Mouse (Mus musculus) embryonic facial prominence, embryonic 15.5 days (tissue): ENCODE data around the gene Nt5dc1. TPM values are rescaled to one million over a fixed set of nuclear protein-coding genes. Genes with fewer than 3 reads are reported as not detected.
A peak's percentile ranks its signal among the peaks of the same experiment; 100 is the strongest.
"Not testable (repeated sequence)": the region's sequence is repeated elsewhere in the genome, so short reads cannot be mapped to it uniquely, and the experiment has no call there.

Experiments used
- ATAC-seq: fragments of 200-750 bp; cut with Nextera tagmentation; 2 replicates; pipeline ENCODE4 v1.8.0; 2017; ENCODE audit warnings: low read depth, moderate TSS enrichment; ENCODE audit not compliant: insufficient number of reproducible peaks, low FRiP score, low TSS enrichment
- H3K27ac ChIP-seq: fragments of 300-500 bp; sonication (generic); replicated peaks from 2 replicates; pipeline ENCODE4 v1.5.1; 2015; ENCODE audit warnings: mild to moderate bottlenecking, inconsistent platforms
- H3K27me3 ChIP-seq: fragments of 300-500 bp; sonication (generic); 2 replicates; pipeline ENCODE4 v1.6.1; 2015; ENCODE audit warnings: inconsistent platforms
- H3K36me3 ChIP-seq: fragments of 300-500 bp; sonication (generic); 2 replicates; pipeline ENCODE4 v1.6.1; 2015; ENCODE audit warnings: mild to moderate bottlenecking, inconsistent platforms
- H3K4me1 ChIP-seq: fragments of 300-500 bp; sonication (generic); 2 replicates; pipeline ENCODE4 v1.6.1; 2015; ENCODE audit warnings: inconsistent platforms
- H3K4me2 ChIP-seq: fragments of 300-500 bp; sonication (generic); replicated peaks from 2 replicates; pipeline ENCODE4 v1.6.1; 2015; ENCODE audit warnings: mild to moderate bottlenecking, inconsistent platforms
- H3K4me3 ChIP-seq: fragments of 300-500 bp; sonication (generic); replicated peaks from 2 replicates; pipeline ENCODE4 v1.5.1; 2015; ENCODE audit warnings: mild to moderate bottlenecking, inconsistent platforms
- H3K9ac ChIP-seq: fragments of 300-500 bp; sonication (generic); 2 replicates; pipeline ENCODE4 v1.6.1; 2015; ENCODE audit warnings: inconsistent platforms
- H3K9me3 ChIP-seq: fragments of 300-500 bp; sonication (generic); replicated peaks from 2 replicates; pipeline ENCODE4 v1.6.1; 2016; ENCODE audit warnings: inconsistent platforms
- WGBS: fragments of 180-500 bp; shearing (Covaris S2); methylation state at CpG from one replicate; pipeline ENCODE4 v1.1.7; 2015; 5-methylcytosine and 5-hydroxymethylcytosine counted together
- polyA plus RNA-seq: library from polyadenylated mRNA; unstranded; fragments of >200 nt; fragmentation: Nextera tagmentation; extraction: Ambion mirVana; gene quantifications from 2 replicates; pipeline ENCODE4 v1.2.1, GENCODE M21; 2015

Gene Nt5dc1
- polyA plus RNA-seq, 1 experiment from 2014 or later, result 10.7 TPM

DNA sequence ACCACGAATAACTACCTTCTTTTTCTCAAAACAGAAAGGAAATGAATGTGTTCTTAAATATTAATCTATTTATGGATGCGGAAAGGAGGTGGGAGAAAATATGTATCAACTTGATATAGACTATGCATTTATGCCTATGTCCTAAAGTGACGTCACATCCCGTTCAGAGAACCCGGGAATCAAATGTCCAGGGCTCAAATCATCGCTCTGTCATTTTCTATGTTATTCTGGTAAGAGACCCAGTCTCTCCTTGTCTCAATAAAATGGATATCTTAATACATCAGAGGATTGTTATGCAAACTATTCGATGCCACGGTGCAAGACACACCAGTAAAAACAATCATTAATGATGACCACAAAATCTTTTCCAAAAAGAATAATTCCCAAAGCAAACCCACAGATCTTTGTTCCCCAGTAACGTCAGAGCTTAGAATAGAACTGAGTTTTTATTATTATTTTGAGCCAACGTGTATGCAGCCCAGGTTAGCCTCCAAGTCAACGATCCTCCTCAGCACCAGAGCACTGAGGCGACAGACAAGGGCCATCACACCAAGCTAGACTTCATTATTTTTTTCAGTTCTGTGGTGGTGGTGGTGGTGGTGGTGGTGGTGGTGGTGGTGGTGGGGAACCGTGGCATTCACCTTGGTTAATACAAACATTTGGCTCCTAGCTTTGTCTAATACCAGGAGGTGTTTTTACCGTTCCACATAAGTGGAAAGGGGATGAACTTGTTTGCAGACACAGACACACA is 137.0 kb downstream of the Nt5dc1 start:
- ATAC-seq, result 0 out of 2 replicates have a peak, but pooled peaks have one; percentile 9
- Histone ChIP-seq H3K9ac (peak overlapping the region; percentile 94; the same call in 1 of the 2 replicates), H3K4me3 (peak overlapping the region; percentile 98), H3K36me3 (no peaks in the 10 kb centered on the region), H3K4me2 (peak overlapping the region; percentile 79), H3K27ac (peak overlapping the region; percentile 73; the same call in 1 of the 2 replicates), H3K4me1 (peaks cover 14% of the 10 kb centered on the region), H3K9me3 (no peaks in the 10 kb centered on the region), H3K27me3 (no peaks in the 10 kb centered on the region)
- 18% methylated on average over 14 of the region's 14 CpGs for WGBS

DNA sequence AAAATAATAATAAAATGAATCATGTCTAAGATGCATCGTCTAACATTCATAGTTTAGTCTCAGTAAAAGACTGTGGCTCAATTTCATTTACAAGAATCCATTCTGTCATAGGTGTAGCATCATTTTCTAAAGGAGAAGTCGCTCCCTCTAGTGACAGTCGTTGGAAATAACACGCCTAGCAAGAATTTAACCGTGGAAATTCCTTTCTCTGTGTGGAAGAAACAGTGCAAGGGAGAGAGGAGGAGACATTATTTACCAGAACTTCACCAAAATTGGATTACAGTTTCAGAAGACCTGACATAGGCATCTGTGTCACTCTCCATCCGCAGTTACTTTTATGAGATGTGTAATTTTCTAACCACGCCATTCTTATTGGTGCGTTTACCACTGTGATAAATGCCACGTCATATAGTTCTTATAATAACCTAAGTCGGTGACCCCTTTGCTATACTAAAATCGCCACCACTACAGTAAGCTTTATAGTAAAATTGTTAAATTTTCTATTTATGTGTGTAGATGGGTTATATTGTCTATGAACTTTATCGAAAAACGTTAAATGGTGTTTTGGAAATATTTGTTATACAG is 137.7 kb downstream of the Nt5dc1 start:
- H3K9me3 ChIP-seq, result no peaks in the 10 kb centered on the region
- peak overlapping the region; percentile 51 for H3K4me2 ChIP-seq
- WGBS, result 22% methylated on average over 13 of the region's 13 CpGs
- no peaks in the 10 kb centered on the region for H3K27me3 ChIP-seq
- peak overlapping the region; percentile 27 for H3K4me3 ChIP-seq
- H3K4me1 ChIP-seq, result peaks cover 14% of the 10 kb centered on the region
- H3K27ac ChIP-seq, result no peak overlapping the region; the same call in 1 of the 2 replicates
- H3K36me3 ChIP-seq, result no peaks in the 10 kb centered on the region
- no peak for ATAC-seq
- no peak overlapping the region for H3K9ac ChIP-seq

DNA sequence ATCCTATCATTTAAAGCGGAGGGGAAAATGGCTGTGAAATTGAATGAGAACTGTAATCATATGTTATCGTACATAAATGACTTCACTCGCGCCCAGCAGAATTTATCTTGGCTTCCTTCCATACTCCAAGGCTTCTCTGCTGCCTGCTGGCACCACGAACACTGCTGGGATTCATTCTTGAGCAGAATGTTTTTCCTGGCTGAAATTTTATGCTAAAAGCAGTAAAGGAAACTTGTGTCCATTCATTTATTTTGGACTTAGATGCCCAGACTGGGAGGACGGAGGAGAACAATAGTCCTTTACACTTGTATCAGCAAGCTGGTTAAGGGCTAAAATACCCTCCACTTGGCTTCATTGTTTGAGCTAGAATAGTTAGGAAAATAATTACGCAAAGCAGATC is 146.7 kb downstream of the Nt5dc1 start:
- no peaks in the 10 kb centered on the region for H3K27me3 ChIP-seq
- H3K27ac ChIP-seq, result no peak overlapping the region
- ATAC-seq, result no peak
- no peaks in the 10 kb centered on the region for H3K36me3 ChIP-seq
- H3K4me3 ChIP-seq, result no peak overlapping the region
- H3K4me1 ChIP-seq, result no peaks in the 10 kb centered on the region
- H3K9me3 ChIP-seq, result no peaks in the 10 kb centered on the region
- H3K4me2 ChIP-seq, result no peak overlapping the region
- H3K9ac ChIP-seq, result no peak overlapping the region
- 42% methylated on average over 7 of the region's 7 CpGs for WGBS

DNA sequence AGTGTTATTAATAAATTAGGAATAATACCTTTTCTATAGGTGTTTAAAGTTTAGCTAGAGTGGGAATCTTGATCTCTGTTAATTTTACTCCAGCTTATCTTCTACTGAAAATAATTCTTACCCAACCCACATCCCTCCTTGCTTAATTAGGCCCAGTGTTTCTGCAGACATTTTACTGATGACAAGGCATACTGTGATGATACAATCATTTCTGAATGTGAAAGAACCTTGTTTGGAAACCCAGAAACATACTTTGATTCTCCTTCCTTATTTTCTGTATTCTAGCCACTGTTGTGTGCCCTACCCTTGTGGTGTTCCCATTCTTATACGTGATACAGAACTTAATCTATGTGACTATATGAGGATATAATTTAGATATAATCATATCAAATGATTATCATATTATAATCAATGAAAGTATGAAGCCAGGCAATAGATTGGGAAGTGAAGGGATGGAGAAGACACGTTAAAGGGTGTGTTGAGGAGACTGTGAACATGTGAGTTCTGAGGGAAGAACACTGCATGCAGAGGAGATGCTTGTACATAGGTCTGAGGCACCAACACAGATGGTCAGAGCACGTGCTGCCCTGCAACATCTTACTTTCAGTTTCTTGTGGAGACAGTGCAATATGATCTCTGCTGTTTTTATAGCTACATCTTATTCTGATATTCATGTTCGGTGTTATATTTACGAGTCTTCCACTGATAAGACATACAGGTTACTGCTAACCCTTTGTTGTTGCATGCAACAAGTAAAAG is 150.9 kb downstream of the Nt5dc1 start:
- no peak overlapping the region for H3K4me2 ChIP-seq
- H3K27me3 ChIP-seq, result no peaks in the 10 kb centered on the region
- no peaks in the 10 kb centered on the region for H3K9me3 ChIP-seq
- no peak overlapping the region for H3K4me3 ChIP-seq
- no peak overlapping the region for H3K27ac ChIP-seq
- H3K9ac ChIP-seq, result no peak overlapping the region
- H3K36me3 ChIP-seq, result no peaks in the 10 kb centered on the region
- WGBS, result 71% methylated on average over 5 of the region's 5 CpGs
- ATAC-seq, result no peak
- H3K4me1 ChIP-seq, result no peaks in the 10 kb centered on the region

DNA sequence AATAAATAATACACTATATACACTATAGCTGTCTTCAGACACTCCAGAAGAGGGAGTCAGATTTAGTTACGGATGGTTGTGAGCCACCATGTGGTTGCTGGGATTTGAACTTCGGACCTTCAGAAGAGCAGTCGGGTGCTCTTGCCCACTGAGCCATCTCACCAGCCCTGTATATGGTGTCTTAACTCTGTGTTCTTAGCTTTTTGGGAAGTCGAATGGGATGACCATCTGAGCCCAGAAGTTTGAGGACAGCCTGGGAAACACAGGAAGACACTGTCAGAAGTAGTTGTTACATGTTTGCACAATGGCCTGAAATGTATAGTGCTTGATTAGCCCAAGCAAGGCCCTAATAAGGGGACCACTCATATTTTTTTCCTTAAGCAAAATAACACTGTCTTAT is 153.2 kb downstream of the Nt5dc1 start:
- no peak overlapping the region for H3K4me3 ChIP-seq
- no peak overlapping the region for H3K9ac ChIP-seq
- H3K27me3 ChIP-seq, result no peaks in the 10 kb centered on the region
- no peaks in the 10 kb centered on the region for H3K4me1 ChIP-seq
- H3K4me2 ChIP-seq, result no peak overlapping the region
- no peaks in the 10 kb centered on the region for H3K9me3 ChIP-seq
- ATAC-seq, result no peak
- H3K36me3 ChIP-seq, result no peaks in the 10 kb centered on the region
- 84% methylated on average over 4 of the region's 4 CpGs for WGBS
- no peak overlapping the region for H3K27ac ChIP-seq

DNA sequence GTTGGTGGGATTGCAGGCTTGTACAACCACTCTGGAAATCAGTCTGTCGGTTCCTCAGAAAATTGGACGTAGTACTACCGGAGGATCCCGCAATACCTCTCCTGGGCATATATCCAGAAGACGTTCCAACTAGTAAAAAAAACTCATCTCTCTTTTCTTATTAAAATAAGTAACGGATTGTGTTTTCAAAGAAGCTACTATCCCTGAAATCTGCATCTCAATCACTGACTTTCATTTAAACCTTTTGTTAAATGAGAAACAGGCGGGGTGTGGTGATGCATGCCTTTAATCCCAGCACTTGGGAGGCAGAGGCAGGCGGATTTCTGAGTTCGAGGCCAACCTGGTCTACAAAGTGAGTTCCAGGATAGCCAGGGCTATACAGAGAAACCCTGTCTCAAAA is 165.5 kb downstream of the Nt5dc1 start:
- not testable (repeated sequence) for H3K4me3 ChIP-seq, H3K4me2 ChIP-seq, H3K27ac ChIP-seq, H3K27me3 ChIP-seq, H3K9ac ChIP-seq, H3K36me3 ChIP-seq, H3K9me3 ChIP-seq, ATAC-seq, H3K4me1 ChIP-seq
- WGBS, result 86% methylated on average over 9 of the region's 9 CpGs

DNA sequence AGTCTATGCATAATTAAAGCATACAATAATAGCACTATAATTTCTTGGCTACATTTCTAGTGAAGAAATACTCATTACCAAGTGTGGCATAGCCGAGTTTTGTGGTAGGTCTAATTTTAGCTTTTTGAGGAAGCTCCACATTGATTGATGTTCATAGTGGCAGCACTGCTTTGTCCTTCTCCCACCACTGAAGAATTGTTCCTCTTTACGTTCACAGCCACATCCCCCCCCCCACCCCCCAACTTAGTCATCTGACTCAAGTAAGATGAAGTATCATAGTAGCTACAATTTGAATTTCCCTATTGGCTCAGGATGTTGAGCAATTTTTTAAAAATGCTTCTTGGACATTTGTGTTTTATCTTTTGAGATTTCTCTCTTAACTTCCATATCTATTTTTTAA is 168.8 kb downstream of the Nt5dc1 start:
- Histone ChIP-seq H3K27me3 (no peaks in the 10 kb centered on the region), H3K4me2 (no peak overlapping the region), H3K9me3 (no peaks in the 10 kb centered on the region), H3K27ac (no peak overlapping the region), H3K4me1 (peaks cover 7% of the 10 kb centered on the region; the same call in 1 of the 2 replicates), H3K9ac (no peak overlapping the region), H3K4me3 (no peak overlapping the region), H3K36me3 (no peaks in the 10 kb centered on the region)
- no peak for ATAC-seq
- WGBS, result 50% methylated on average over 2 of the region's 2 CpGs

DNA sequence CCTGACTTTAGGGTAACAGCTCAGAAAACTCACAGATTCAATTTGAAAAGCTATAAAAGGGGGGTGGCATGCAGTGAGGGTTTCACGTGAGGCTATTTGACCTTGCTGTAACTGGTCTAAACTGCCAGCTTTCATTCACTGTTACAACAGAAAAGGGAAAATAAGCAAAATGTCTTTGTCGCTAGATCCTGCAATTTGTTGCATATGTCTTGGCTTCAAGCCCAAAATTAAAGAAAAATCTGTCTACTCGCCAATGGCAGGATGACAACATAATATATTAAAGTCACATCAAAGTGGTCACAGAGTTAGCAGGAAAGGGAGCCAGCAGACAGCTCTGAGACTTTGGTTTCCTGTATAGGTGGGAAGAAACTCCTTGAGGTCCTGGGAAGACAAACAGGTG is 170.6 kb downstream of the Nt5dc1 start:
- H3K4me1 ChIP-seq, result peaks cover 7% of the 10 kb centered on the region; the same call in 1 of the 2 replicates
- no peaks in the 10 kb centered on the region for H3K9me3 ChIP-seq
- no peak for ATAC-seq
- no peak overlapping the region for H3K4me3 ChIP-seq
- no peaks in the 10 kb centered on the region for H3K27me3 ChIP-seq
- H3K36me3 ChIP-seq, result no peaks in the 10 kb centered on the region
- no peak overlapping the region for H3K27ac ChIP-seq
- H3K9ac ChIP-seq, result no peak overlapping the region
- WGBS, result 15% methylated on average over 3 of the region's 3 CpGs
- no peak overlapping the region for H3K4me2 ChIP-seq

DNA sequence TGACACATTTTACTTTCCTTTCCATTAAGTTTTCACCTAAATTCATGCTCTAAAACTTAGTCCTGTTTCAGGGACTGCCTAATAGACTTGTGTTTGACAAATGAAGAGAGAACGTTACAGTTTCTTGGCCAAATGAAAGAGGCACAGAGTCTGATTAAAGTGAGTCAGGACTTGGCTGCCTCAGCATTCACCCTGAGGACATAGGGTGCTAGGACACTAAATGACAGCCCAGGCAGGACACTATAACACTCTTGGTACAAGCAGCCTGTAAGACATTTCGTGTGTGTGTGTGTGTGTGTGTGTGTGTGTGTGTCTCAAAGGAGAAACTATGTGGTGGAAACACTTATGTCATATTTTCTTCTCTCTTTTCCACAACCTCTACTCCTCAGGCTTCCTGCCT is 172.2 kb downstream of the Nt5dc1 start:
- Histone ChIP-seq H3K4me3 (no peak overlapping the region), H3K27me3 (no peaks in the 10 kb centered on the region), H3K36me3 (no peaks in the 10 kb centered on the region), H3K27ac (no peak overlapping the region), H3K4me2 (no peak overlapping the region), H3K9me3 (no peaks in the 10 kb centered on the region), H3K4me1 (peaks cover 7% of the 10 kb centered on the region; the same call in 1 of the 2 replicates), H3K9ac (no peak overlapping the region)
- ATAC-seq, result no peak
- 54% methylated on average over 2 of the region's 2 CpGs for WGBS

DNA sequence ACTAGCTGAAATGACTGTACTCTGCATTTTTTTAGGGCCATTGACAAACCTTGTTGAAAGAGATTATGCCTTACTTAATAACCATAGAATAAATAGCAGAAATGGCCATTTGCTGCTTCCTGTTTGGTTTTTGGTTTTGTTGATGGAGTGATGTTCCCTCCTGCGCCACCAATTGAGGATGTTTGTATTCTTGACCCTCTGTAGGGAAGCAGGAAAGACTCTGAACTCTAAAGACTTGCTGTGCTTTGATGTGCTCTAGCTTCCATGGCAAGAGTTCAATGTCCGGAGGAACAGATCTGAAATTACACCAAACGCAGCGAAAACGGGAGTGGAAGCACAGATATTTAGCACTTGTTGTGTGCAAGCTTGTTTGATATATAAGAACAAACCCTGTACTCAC is 173.6 kb downstream of the Nt5dc1 start:
- WGBS, result 73% methylated on average over 5 of the region's 5 CpGs
- H3K4me2 ChIP-seq, result no peak overlapping the region
- H3K27me3 ChIP-seq, result no peaks in the 10 kb centered on the region

DNA sequence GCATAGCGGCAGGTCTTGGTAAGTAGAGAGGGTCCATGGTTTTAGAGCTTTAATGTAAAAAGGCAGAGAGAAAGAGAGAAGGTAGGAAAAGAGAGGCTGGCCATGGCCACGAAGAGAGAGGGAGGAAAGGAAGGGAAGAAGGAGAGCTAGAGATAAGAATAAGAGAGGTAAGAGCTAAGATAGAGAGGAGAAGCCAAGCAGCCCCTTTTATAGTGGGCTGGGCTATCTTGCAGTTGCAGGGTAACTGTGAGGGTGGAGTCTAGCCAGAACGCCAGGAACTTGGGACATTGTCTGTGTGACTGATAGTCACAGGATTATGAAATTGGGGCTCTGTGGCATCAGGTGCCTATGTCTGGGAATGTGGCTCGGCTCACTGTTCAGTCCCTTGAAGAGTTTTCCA is 179.8 kb downstream of the Nt5dc1 start:
- no peaks in the 10 kb centered on the region for H3K9me3 ChIP-seq
- H3K4me3 ChIP-seq, result no peak overlapping the region
- no peaks in the 10 kb centered on the region for H3K36me3 ChIP-seq
- no peak for ATAC-seq
- H3K4me1 ChIP-seq, result 0 out of 2 replicates have a peak, but pooled peaks cover 2% of the 10 kb centered on the region
- H3K4me2 ChIP-seq, result no peak overlapping the region
- no peak overlapping the region for H3K9ac ChIP-seq
- 72% methylated on average over 4 of the region's 4 CpGs for WGBS
- H3K27me3 ChIP-seq, result no peaks in the 10 kb centered on the region
- H3K27ac ChIP-seq, result no peak overlapping the region

More for the DNA sequence above, 173.6 kb downstream of the Nt5dc1 start:
- Histone ChIP-seq H3K27ac (no peak overlapping the region), H3K36me3 (no peaks in the 10 kb centered on the region), H3K4me3 (no peak overlapping the region), H3K9me3 (no peaks in the 10 kb centered on the region), H3K9ac (no peak overlapping the region), H3K4me1 (peaks cover 7% of the 10 kb centered on the region; the same call in 1 of the 2 replicates)
- ATAC-seq, result no peak
